Mouse (Mus musculus) ES-E14 (cell line): ENCODE measurements around the gene Dock4.

Experiments used
- CHD2 ChIP-seq: IDR thresholded peaks from 2 replicates; pipeline ENCODE4 v1.6.1; 2014; ENCODE audit warnings: mild to moderate bottlenecking, low read depth, low read length, inconsistent platforms
- HCFC1 ChIP-seq: IDR thresholded peaks from 2 replicates; pipeline ENCODE4 v1.6.1; 2012; ENCODE audit warnings: low read length, inconsistent platforms, borderline replicate concordance; ENCODE audit not compliant: insufficient read depth
- MAFK ChIP-seq: IDR thresholded peaks from 2 replicates; pipeline ENCODE4 v1.6.1; 2014; ENCODE audit warnings: mild to moderate bottlenecking, low read depth, low read length, inconsistent platforms; ENCODE audit not compliant: insufficient read depth
- ZNF384 ChIP-seq: IDR thresholded peaks from 2 replicates; pipeline ENCODE4 v1.6.1; 2012; ENCODE audit warnings: low read depth, low read length, inconsistent platforms

DNA sequence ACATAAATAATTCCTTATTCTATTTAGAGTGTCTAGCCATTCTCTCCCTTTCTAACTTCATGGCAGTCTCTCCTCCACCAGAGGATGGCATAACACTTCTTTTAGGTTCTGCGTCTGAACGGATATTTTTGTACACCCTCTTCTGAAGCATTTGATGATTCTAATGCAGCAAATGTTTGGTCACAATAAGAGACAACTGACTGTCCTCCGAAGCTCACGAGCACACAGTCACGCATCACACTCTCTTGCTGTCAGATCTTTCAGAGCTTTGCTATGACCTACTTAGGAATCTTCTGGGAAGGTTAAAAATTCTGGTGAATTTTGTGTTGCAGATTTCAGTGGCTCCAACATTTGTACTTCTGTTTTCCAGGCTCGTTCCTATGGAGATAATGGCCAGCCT, 149.7 kb downstream of the Dock4 start:
- TF ChIP-seq MAFK (no peak), ZNF384 (no peak), HCFC1 (no peak), CHD2 (no peak)
